Mouse (Mus musculus) brain, embryonic 14.5 days (tissue): ENCODE measurements around the gene Tceal3. TPM values are rescaled to one million over a fixed set of nuclear protein-coding genes. Genes with fewer than 3 reads are reported as not detected.
A peak's percentile ranks its signal among the peaks of the same experiment; 100 is the strongest.
"Not testable (repeated sequence)": the region's sequence is repeated elsewhere in the genome, so short reads cannot be mapped to it uniquely, and the experiment has no call there.

Experiments used
- DNase-seq: peaks from one replicate; pipeline ENCODE4 v3.0.0-alpha.2; 2011; ENCODE audit warnings: low read depth
- CTCF ChIP-seq: fragments of 200-500 bp; IDR thresholded peaks from 2 replicates; pipeline ENCODE4 v1.5.1; 2012; ENCODE audit warnings: inconsistent platforms, mild to moderate bottlenecking, moderate library complexity, borderline replicate concordance; ENCODE audit not compliant: insufficient read depth, insufficient read length; ENCODE audit errors: extremely low read depth
- POLR2A ChIP-seq: fragments of 200-500 bp; IDR thresholded peaks from 2 replicates; pipeline ENCODE4 v1.6.1; 2012; ENCODE audit warnings: mild to moderate bottlenecking, inconsistent platforms, borderline replicate concordance; ENCODE audit not compliant: poor library complexity, insufficient read depth, insufficient read length, severe bottlenecking; ENCODE audit errors: extremely low read depth
- polyA plus RNA-seq: library from polyadenylated mRNA; depleted of rRNA; stranded (reverse); fragments of >200 nt; gene quantifications from 2 replicates; pipeline ENCODE4 v1.2.3, GENCODE M21; 2012; rRNA removed

Gene Tceal3
- 46.6 and 84.2 TPM in 2 replicates for polyA plus RNA-seq

DNA sequence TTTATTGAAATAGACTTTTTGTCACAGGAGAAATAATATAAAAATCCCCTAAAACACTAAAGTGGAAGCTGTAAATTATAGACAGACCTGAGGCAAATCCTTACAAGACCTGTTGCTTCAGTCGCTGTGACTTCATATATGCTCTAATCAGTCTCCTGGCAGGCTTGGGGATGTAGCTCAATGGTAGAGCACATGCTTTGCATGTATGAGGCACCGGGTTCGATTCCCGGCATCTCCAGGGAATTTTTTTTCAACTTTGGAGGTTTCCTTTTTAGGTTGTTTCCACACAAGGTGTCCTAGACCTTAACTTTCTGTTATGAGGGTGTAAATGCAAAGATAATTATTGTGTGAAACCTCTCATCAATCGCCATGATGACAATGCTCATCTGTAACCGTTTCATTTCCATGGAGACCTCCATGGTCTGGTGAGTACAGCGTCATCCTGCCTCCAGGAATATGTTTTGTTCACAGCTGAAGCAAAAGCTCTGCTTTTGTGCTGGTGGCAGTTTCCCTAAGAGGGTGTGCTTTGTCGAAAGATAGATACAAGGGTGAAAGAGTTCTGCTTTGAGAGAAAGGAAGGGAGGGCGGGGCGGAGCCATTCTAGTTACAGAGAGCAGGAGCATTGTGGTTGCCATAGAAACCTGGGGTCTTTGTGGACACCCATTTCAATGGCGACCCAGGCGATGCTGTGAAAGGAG is at the start of gene Tceal3:
Gene Tceal3, plus strand, starts transcription at position 644 of the 698 bp plus-strand sequence.
- TF ChIP-seq CTCF: no peak
- no peak for TF ChIP-seq POLR2A

DNA sequence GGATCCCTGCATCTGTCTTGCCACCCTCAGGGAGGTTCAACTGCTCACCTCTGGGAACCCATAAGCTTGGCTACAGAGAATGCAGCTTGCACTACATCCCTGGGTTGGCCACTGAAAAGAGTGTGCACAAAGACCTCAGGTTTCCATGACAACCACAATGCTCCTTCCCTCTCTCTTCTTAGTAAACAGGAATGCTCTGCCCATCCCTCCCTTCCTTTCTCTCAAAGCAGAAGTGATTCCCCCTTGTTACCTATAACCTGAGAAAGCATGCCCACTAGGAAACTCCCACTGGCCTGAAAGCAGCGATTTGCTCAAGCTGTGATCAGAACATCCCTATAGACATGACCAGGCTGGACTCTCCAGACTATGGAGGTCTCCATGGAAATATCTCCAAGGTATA is 46.7 kb upstream of the Tceal3 start, which contains the start of gene Kir3dl2:
Gene Kir3dl2, minus strand, starts transcription at position 101 of the 400 bp plus-strand sequence.
- DNase-seq: peak; percentile 1

More for the DNA sequence above, at the start of gene Tceal3:
- DNase-seq: peak; percentile 92

GRCm38 (mm10) chrX:136569094-136569493 is 21.5 kb upstream of the Tceal3 start:
- not testable (repeated sequence) for DNase-seq

GRCm38 (mm10) chrX:136584617-136585016 is 6.0 kb upstream of the Tceal3 start:
- TF ChIP-seq CTCF (no peak), POLR2A (no peak)
- DNase-seq: no peak

- DNase-seq: no peak
- TF ChIP-seq POLR2A (no peak), CTCF (no peak)
These were observed 235 bp downstream of the Tceal3 start for GRCm38 (mm10) chrX:136590897-136591257.

- TF ChIP-seq POLR2A (no peak), CTCF (peak; percentile 63; the same call in 1 of the 2 replicates)
- DNase-seq: peak; percentile 61
These were observed 8.8 kb downstream of the Tceal3 start for GRCm38 (mm10) chrX:136599416-136599815.

GRCm38 (mm10) chrX:136606951-136607350 is 16.3 kb downstream of the Tceal3 start:
- no peak for DNase-seq
- TF ChIP-seq POLR2A (no peak), CTCF (no peak)

DNA sequence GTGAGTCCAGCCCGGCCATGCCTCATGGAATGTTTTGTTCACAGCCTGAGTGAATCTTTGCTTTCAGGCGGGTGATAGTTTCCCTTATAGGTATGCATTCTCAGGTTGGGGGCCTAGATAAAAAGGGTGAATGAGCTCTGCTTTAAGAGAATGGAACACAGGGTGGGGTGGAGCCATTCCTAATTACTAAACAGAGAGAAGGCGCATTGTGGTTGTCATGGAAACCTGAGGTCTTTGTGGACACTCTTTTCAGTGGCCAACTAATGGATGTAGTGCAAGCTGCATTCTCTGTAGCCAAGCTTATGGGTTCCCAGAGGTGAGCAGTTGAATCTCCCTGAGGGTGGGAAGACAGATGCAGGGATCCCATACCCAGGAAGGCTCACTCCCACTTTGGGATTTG is 16.8 kb downstream of the Tceal3 start:
- TF ChIP-seq POLR2A (no peak), CTCF (no peak)
- peak; percentile 18 for DNase-seq

DNA sequence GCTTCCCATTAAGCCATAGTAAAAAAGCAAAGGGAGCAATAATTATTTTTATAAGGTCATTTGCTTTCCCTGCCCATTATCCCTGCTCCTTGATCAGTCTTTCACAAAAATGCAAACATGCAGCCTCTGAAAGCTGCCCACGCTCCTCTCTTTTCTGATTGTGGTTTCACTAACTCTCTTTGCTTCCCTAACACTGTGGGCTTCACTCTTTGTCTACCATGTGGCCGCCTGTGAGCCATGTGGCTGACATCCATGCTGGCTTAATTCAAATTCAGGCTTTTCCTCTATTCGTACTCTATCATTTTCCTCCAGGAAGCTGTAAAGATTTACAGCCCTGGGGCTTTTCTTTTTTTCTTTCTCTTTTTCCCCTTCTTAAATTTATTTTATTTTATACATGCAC is 20.7 kb downstream of the Tceal3 start:
- TF ChIP-seq CTCF (no peak), POLR2A (no peak)
- DNase-seq: peak; percentile 46

- not testable (repeated sequence) for DNase-seq
These were observed 25.2 kb downstream of the Tceal3 start for GRCm38 (mm10) chrX:136615889-136616288.

- peak; percentile 61; the same call in 1 of the 2 replicates for TF ChIP-seq CTCF
- no peak for TF ChIP-seq POLR2A
- peak; percentile 68 for DNase-seq
These were observed 34.4 kb downstream of the Tceal3 start for GRCm38 (mm10) chrX:136624905-136625569.

DNA sequence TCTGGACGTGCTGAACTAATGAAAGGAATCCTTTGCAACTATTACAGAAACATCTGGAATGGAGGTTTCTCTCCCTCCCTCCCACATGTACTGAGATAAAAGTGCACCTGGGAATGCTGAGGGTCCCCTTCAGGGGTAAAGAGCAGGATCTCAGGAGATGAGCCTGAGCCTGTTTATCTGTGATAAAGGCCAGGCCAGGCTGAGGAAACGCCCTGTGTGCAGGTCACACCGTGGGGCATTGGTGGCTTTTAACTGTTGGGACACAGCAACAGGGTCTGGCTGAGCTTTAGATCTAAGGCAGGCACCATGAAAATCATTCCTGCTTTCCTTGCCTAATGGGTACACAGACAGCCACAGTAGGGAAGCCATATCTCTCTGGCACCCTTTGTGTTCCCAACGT is 35.3 kb downstream of the Tceal3 start:
- TF ChIP-seq POLR2A: no peak
- no peak for TF ChIP-seq CTCF
- no peak for DNase-seq

DNA sequence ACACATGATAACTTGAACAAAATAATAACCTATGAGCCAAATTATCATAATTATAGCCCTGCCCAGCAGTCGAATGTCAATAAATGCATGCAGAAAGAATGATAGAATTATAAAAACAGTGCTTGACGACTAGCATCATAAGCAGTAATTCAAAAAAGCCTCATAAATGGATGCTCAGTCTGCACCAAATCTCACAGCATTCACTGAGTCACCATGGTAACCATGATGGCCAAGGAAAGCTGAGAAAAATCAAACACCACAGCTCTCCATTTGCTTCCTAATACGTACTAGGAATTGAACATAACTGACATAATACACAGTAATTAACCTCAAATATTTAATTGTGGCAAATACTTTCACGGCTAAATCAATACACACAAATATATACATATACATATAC is 44.5 kb downstream of the Tceal3 start:
- DNase-seq: peak; percentile 72

More for the DNA sequence above, 44.5 kb downstream of the Tceal3 start:
- TF ChIP-seq CTCF (no peak), POLR2A (no peak)
